Mouse (Mus musculus): ENCODE data around the gene Phex.

DNA sequence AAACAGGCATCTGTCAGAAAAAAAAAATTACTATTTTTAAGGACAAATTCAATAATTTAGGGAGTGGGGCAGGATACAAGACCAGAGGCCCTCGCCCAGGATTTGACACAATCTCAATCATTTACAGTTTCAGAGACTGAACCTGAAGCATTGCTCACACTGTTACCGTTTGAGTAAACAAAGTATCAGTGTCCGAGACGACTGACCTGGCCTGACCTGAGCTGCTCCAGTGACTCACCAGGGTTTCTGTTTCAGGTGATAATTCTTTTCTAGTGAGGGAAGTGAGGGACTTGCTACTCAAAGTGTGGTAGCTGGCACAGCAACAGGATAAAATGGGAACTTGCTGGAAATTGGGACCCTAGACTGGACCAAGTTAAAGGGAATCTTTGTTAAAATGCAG lies 80.4 kb downstream of the Phex start:
- TF ChIP-seq CTCF (IDR thresholded peaks at IDR 0.05; ENCODE audit: borderline replicate concordance, extremely low read depth, insufficient read depth, insufficient read length) (no peak), POLR2A (IDR thresholded peaks at IDR 0.05; ENCODE audit: borderline replicate concordance, extremely low read depth, insufficient read depth, insufficient read length, poor library complexity, severe bottlenecking) (no peak)
